Mouse (Mus musculus) embryonic fibroblast, embryonic 13.5 days (primary cell): ENCODE data around the gene Pde4c.

ENCODE experiments used
- CTCF ChIP-seq: IDR thresholded peaks from 2 replicates; pipeline ENCODE4 v1.5.1; 2011; ENCODE audit warnings: mild to moderate bottlenecking, control low read depth, low read length, moderate library complexity, borderline replicate concordance; ENCODE audit not compliant: insufficient read depth
- POLR2A ChIP-seq: IDR thresholded peaks from 2 replicates; pipeline ENCODE4 v1.6.1; 2011; ENCODE audit warnings: low read depth, mild to moderate bottlenecking, control low read depth, low read length, moderate library complexity

GRCm38 (mm10) chr8:70772075-70772474 is 48.6 kb downstream of the Pde4c start:
- TF ChIP-seq CTCF (no peak), POLR2A (no peak)
